Mouse (Mus musculus) neural tube, postnatal 0 days (tissue): ENCODE results near the gene Gm21093. TPM values are rescaled to one million over a fixed set of nuclear protein-coding genes. Genes with fewer than 3 reads are reported as not detected.

Experiments used
- polyA plus RNA-seq: library from polyadenylated mRNA; unstranded; fragments of >200 nt; fragmentation: Nextera tagmentation; extraction: Ambion mirVana; gene quantifications from 2 replicates; pipeline ENCODE4 v1.2.1, GENCODE M21; 2015

Gm21093 gene
- 0.44 and 0.85 TPM in 2 replicates for polyA plus RNA-seq

DNA sequence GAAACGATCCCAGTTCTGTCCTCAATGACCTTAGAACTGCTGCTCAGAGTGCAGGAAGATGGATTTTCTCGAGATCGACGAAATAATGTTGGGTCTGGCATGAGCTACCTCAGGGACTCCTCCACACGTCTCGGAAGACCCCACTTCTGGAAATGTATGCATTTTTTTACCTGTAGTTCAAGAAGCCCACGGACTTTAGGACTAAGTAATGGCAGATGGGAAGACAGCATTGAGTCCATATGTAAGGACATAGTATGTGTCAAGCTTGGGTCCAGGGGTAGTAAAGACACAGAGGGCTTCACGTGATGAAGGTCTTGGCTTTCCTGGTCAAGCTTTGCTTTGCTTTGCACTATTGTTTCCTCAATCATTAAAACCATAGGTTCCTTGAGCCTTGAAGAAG, at the start of gene Gm21093:
Gene Gm21093 (minus strand): TSS at position 101 of the 400 bp plus-strand sequence.

Other genes with a start within 250 kb of the Gm21093 start
- not detected in 2 replicates for gene Gm21541, start 131.1 kb downstream of the Gm21093 start, polyA plus RNA-seq
- gene Gm20878, start 93.2 kb downstream of the Gm21093 start, polyA plus RNA-seq: 7.9 and 8.3 TPM in 2 replicates
- gene Fam205a4, start 68.7 kb downstream of the Gm21093 start, polyA plus RNA-seq: 1.3 and 1.6 TPM in 2 replicates
- gene Gm3893, start 56.5 kb upstream of the Gm21093 start, polyA plus RNA-seq: not detected in 2 replicates
- not detected in 2 replicates for gene Gm13304, start 80.1 kb upstream of the Gm21093 start, polyA plus RNA-seq
- gene Gm13306, start 118.7 kb upstream of the Gm21093 start, polyA plus RNA-seq: 4.6 and 5.1 TPM in 2 replicates
- gene Gm13305, start 133.9 kb upstream of the Gm21093 start, polyA plus RNA-seq: not detected in 2 replicates
- not detected in 2 replicates for gene Gm10600, start 205.9 kb upstream of the Gm21093 start, polyA plus RNA-seq
- gene Ccl21b, start 221.0 kb upstream of the Gm21093 start, polyA plus RNA-seq: not detected in 2 replicates